Mouse (Mus musculus): ENCODE data around the gene Map3k7cl. TPM values are rescaled to one million over a fixed set of nuclear protein-coding genes. Genes with fewer than 3 reads are reported as not detected.

The Map3k7cl gene
- polyA plus RNA-seq, 2 experiments: 1.4 to 5.8 TPM

- H3K9me3 ChIP-seq (ENCODE audit: control insufficient read depth, low read length): no peaks in the 10 kb centered on the region
- no peak overlapping the region for H3K27ac ChIP-seq (replicated peaks; ENCODE audit: low read depth, low read length)
- no peaks in the 10 kb centered on the region for H3K4me1 ChIP-seq (ENCODE audit: control insufficient read depth, insufficient read depth, low read length)
- no peak overlapping the region for H3K4me3 ChIP-seq (replicated peaks; ENCODE audit: low read length)
- no peak overlapping the region for H3K4me2 ChIP-seq (replicated peaks; ENCODE audit: low read depth, low read length, severe bottlenecking)
- no peaks in the 10 kb centered on the region for H3K27me3 ChIP-seq (ENCODE audit: control insufficient read depth, insufficient read depth, low read length)
- no peak for TF ChIP-seq POLR2A (IDR thresholded peaks at IDR 0.05; ENCODE audit: borderline replicate concordance, extremely low read depth, insufficient read depth, insufficient read length)
- H3K36me3 ChIP-seq (ENCODE audit: control insufficient read depth, insufficient read depth, low read length): no peaks in the 10 kb centered on the region
- ATAC-seq (ENCODE audit: low FRiP score, low read depth): no peak
- no peak overlapping the region for H3K9ac ChIP-seq (ENCODE audit: low read depth, low read length, severe bottlenecking)
- whole genome bisulfite sequencing: 85% methylated on average over 8 of the region's 8 CpGs
- DNase-seq (ENCODE audit: low spot score): no peak
Measured at GRCm38 (mm10) chr16:87585548-87586262, 32.6 kb downstream of the Map3k7cl start.

- H3K9me3 ChIP-seq (ENCODE audit: control insufficient read depth, low read length): no peaks in the 10 kb centered on the region
- H3K36me3 ChIP-seq (ENCODE audit: control insufficient read depth, insufficient read depth, low read length): no peaks in the 10 kb centered on the region
- H3K9ac ChIP-seq (ENCODE audit: low read depth, low read length, severe bottlenecking): no peak overlapping the region
- WGBS: 86% methylated on average over 8 of the region's 8 CpGs
- no peak for ATAC-seq (ENCODE audit: low FRiP score, low read depth)
- no peak for TF ChIP-seq POLR2A (IDR thresholded peaks at IDR 0.05; ENCODE audit: borderline replicate concordance, extremely low read depth, insufficient read depth, insufficient read length)
- no peak for DNase-seq (ENCODE audit: low spot score)
- no peaks in the 10 kb centered on the region for H3K27me3 ChIP-seq (ENCODE audit: control insufficient read depth, insufficient read depth, low read length)
- no peaks in the 10 kb centered on the region for H3K4me1 ChIP-seq (ENCODE audit: control insufficient read depth, insufficient read depth, low read length)
- H3K27ac ChIP-seq (replicated peaks; ENCODE audit: low read depth, low read length): no peak overlapping the region
- H3K4me2 ChIP-seq (replicated peaks; ENCODE audit: low read depth, low read length, severe bottlenecking): no peak overlapping the region
- H3K4me3 ChIP-seq (replicated peaks; ENCODE audit: low read length): no peak overlapping the region
Measured at GRCm38 (mm10) chr16:87587843-87588242, 34.7 kb downstream of the Map3k7cl start.

- Histone ChIP-seq H3K27ac (replicated peaks; ENCODE audit: low read depth, low read length) (no peak overlapping the region), H3K9me3 (ENCODE audit: control insufficient read depth, low read length) (no peaks in the 10 kb centered on the region), H3K4me1 (ENCODE audit: control insufficient read depth, insufficient read depth, low read length) (peaks cover 8% of the 10 kb centered on the region), H3K4me2 (replicated peaks; ENCODE audit: low read depth, low read length, severe bottlenecking) (no peak overlapping the region), H3K4me3 (replicated peaks; ENCODE audit: low read length) (no peak overlapping the region), H3K27me3 (ENCODE audit: control insufficient read depth, insufficient read depth, low read length) (no peaks in the 10 kb centered on the region), H3K9ac (ENCODE audit: low read depth, low read length, severe bottlenecking) (no peak overlapping the region), H3K36me3 (ENCODE audit: control insufficient read depth, insufficient read depth, low read length) (no peaks in the 10 kb centered on the region)
- TF ChIP-seq POLR2A (IDR thresholded peaks at IDR 0.05; ENCODE audit: borderline replicate concordance, extremely low read depth, insufficient read depth, insufficient read length): no peak
- DNase-seq (ENCODE audit: low spot score): no peak
- WGBS: 65% methylated on average over 10 of the region's 10 CpGs
- no peak for ATAC-seq (ENCODE audit: low FRiP score, low read depth)
Measured at GRCm38 (mm10) chr16:87594145-87594544, 41.0 kb downstream of the Map3k7cl start.

- H3K4me1 ChIP-seq (ENCODE audit: control insufficient read depth, insufficient read depth, low read length): peaks cover 11% of the 10 kb centered on the region
- no peaks in the 10 kb centered on the region for H3K27me3 ChIP-seq (ENCODE audit: control insufficient read depth, insufficient read depth, low read length)
- no peak overlapping the region for H3K4me2 ChIP-seq (replicated peaks; ENCODE audit: low read depth, low read length, severe bottlenecking)
- no peaks in the 10 kb centered on the region for H3K9me3 ChIP-seq (ENCODE audit: control insufficient read depth, low read length)
- no peak for TF ChIP-seq POLR2A (IDR thresholded peaks at IDR 0.05; ENCODE audit: borderline replicate concordance, extremely low read depth, insufficient read depth, insufficient read length)
- 82% methylated on average over 10 of the region's 12 CpGs for WGBS
- DNase-seq (ENCODE audit: low spot score): no peak
- H3K4me3 ChIP-seq (replicated peaks; ENCODE audit: low read length): no peak overlapping the region
- no peak overlapping the region for H3K27ac ChIP-seq (replicated peaks; ENCODE audit: low read depth, low read length)
- H3K36me3 ChIP-seq (ENCODE audit: control insufficient read depth, insufficient read depth, low read length): no peaks in the 10 kb centered on the region
- no peak for ATAC-seq (ENCODE audit: low FRiP score, low read depth)
- no peak overlapping the region for H3K9ac ChIP-seq (ENCODE audit: low read depth, low read length, severe bottlenecking)
Measured at GRCm38 (mm10) chr16:87595149-87595548, 42.0 kb downstream of the Map3k7cl start.

- H3K36me3 ChIP-seq (ENCODE audit: control insufficient read depth, insufficient read depth, low read length): no peaks in the 10 kb centered on the region
- H3K4me3 ChIP-seq (replicated peaks; ENCODE audit: low read length): no peak overlapping the region
- H3K9me3 ChIP-seq (ENCODE audit: control insufficient read depth, low read length): no peaks in the 10 kb centered on the region
- no peaks in the 10 kb centered on the region for H3K27me3 ChIP-seq (ENCODE audit: control insufficient read depth, insufficient read depth, low read length)
- H3K9ac ChIP-seq (ENCODE audit: low read depth, low read length, severe bottlenecking): no peak overlapping the region
- DNase-seq (ENCODE audit: low spot score) (no peak), ATAC-seq (ENCODE audit: low FRiP score, low read depth) (no peak)
- no peak overlapping the region for H3K4me2 ChIP-seq (replicated peaks; ENCODE audit: low read depth, low read length, severe bottlenecking)
- no peak for TF ChIP-seq POLR2A (IDR thresholded peaks at IDR 0.05; ENCODE audit: borderline replicate concordance, extremely low read depth, insufficient read depth, insufficient read length)
- H3K4me1 ChIP-seq (ENCODE audit: control insufficient read depth, insufficient read depth, low read length): peaks cover 8% of the 10 kb centered on the region
- WGBS: 66% methylated on average over 17 of the region's 17 CpGs
- no peak overlapping the region for H3K27ac ChIP-seq (replicated peaks; ENCODE audit: low read depth, low read length)
Measured at GRCm38 (mm10) chr16:87602717-87603526, 49.8 kb downstream of the Map3k7cl start.
